In genomic region chr4:23567827-23568226, GRCm38 (mm10) we compare ENCODE assay signal across 15 mouse cellular contexts.
DNase-seq lines count a peak whose midpoint lies in the region; ATAC-seq lines count a peak whose summit lies in the region.
"Had no signal": no experiment of that assay in that cellular context is flagged by ENCODE, and none has a peak within 500 bp of the region (broad histone marks: within the 10 kb centered on the region; RNA-seq: fewer than 3 reads in every experiment).

No protein-coding gene starts in this region.

- intact Hi-C loops in left cerebral cortex, postnatal 4 days (cut with DNase I), result no loop called here
- intact Hi-C loops in left cerebral cortex, postnatal 14 days (cut with DNase I), result no loop called here

- peak; percentile 44; the same call in 1 of the 2 replicates for ATAC-seq in frontal cortex, adult (ENCODE audit: low TSS enrichment)
- ATAC-seq: activated CD4-positive, CD25-positive, alpha-beta regulatory T cell, adult 4 months had no signal

- no peak for DNase-seq in frontal cortex, adult 2 months (ENCODE audit: extremely low spot score in 1 of 2, low spot score in 1 of 2)
- peak; percentile 3 for DNase-seq in left cerebral cortex, postnatal 4 days
- DNase-seq in left cerebral cortex, adult 9 months (ENCODE audit: low spot score in 2 of 2), result no peak
- DNase-seq in ZHBTc4 (ENCODE audit: low read depth, low spot score), result peak; percentile 52
- DNase-seq in retina, postnatal 1 day, result peak; percentile 24
- no peak for DNase-seq in left cerebral cortex, postnatal 14 days (ENCODE audit: low spot score in 2 of 2)
- DNase-seq: cerebellum, adult 11-12 months; gastrocnemius, postnatal 25 days; heart, postnatal 4 days; kidney, postnatal 14 days; lung, adult 18-20 months; midbrain, embryonic 14.5 days; thymus, adult 18-20 months had no signal

Comparison
In these comparisons a context has a peak if more than half of its experiments do, and no peak if none do; other contexts are left out.
1. DNase-seq: peak in left cerebral cortex, postnatal 4 days (single experiment), ZHBTc4 (single experiment) and retina, postnatal 1 day (single experiment); none in frontal cortex, adult 2 months (0 of 2), left cerebral cortex, adult 9 months (0 of 2) and left cerebral cortex, postnatal 14 days (0 of 2).